Mouse (Mus musculus) heart, adult 2 months (tissue): ENCODE data around the gene Cyp2t4.

ENCODE experiments used
- CTCF ChIP-seq: fragments of 200-600 bp; IDR thresholded peaks from 2 replicates; pipeline ENCODE4 v1.8.1; 2022; ENCODE audit warnings: antibody characterized with exemption, mild to moderate bottlenecking, moderate library complexity
- POLR2A ChIP-seq: fragments of 200-500 bp; IDR thresholded peaks from 2 replicates; pipeline ENCODE4 v1.6.1; 2011; ENCODE audit warnings: mild to moderate bottlenecking, low read depth, low read length, control low read depth; ENCODE audit not compliant: insufficient read depth

DNA sequence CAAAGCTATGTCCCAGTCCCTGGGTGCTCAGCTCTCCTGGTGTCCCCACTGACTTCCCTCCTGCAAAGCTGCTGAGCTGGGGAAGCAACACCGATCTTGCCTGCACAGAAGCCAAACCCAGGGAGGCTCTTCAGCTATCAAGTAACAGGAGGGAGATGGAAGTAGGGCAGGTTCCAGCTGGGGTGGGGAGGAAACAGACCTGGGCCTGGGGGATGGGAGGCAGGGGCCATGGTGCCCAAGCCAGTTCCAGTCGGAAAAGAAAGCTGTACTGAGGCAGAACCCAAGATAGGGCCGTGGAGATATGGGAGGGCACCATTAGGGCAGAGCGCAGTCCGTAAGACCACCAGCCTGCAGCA lies 9.9 kb downstream of the Cyp2t4 start:
- TF ChIP-seq CTCF (no peak), POLR2A (no peak)
